Mouse (Mus musculus): ENCODE measurements at regions not wholly inside any gene's neighbourhood (a gene's known extent, or its start where the extent isn't known, plus 50 kb on each side); places are given as distances from the start of the nearest gene placed in this dataset.
"Not testable (repeated sequence)": the region's sequence is repeated elsewhere in the genome, so short reads cannot be mapped to it uniquely, and the experiment has no call there.

- not testable (repeated sequence) for H3K36me3 ChIP-seq (replicated peaks); H3K4me1 ChIP-seq; ATAC-seq (ENCODE audit: low FRiP score); H3K4me3 ChIP-seq (replicated peaks); H3K9me3 ChIP-seq; H3K27ac ChIP-seq; H3K4me2 ChIP-seq; H3K27me3 ChIP-seq; H3K9ac ChIP-seq
- 96% methylated on average over 4 of the region's 4 CpGs for WGBS
Observed at GRCm38 (mm10) chr2:53479051-53479450, 287.5 kb downstream of the Arl6ip6 start.

- ATAC-seq (ENCODE audit: low FRiP score), result no peak; the same call in 1 of the 2 replicates
- Histone ChIP-seq H3K36me3 (replicated peaks) (no peaks in the 10 kb centered on the region), H3K9ac (no peak overlapping the region), H3K27ac (no peak overlapping the region), H3K4me2 (no peak overlapping the region), H3K9me3 (no peaks in the 10 kb centered on the region), H3K4me1 (no peaks in the 10 kb centered on the region), H3K4me3 (replicated peaks) (no peak overlapping the region), H3K27me3 (no peaks in the 10 kb centered on the region)
- WGBS, result 53% methylated on average over 1 of the region's 1 CpGs
Observed at GRCm38 (mm10) chr2:53488301-53488700, 296.8 kb downstream of the Arl6ip6 start.

- Histone ChIP-seq H3K36me3 (replicated peaks) (no peaks in the 10 kb centered on the region), H3K27ac (no peak overlapping the region), H3K4me2 (no peak overlapping the region), H3K27me3 (no peaks in the 10 kb centered on the region), H3K4me3 (replicated peaks) (no peak overlapping the region), H3K9ac (no peak overlapping the region), H3K4me1 (no peaks in the 10 kb centered on the region), H3K9me3 (no peaks in the 10 kb centered on the region)
- ATAC-seq (ENCODE audit: low FRiP score), result no peak
- WGBS, result 44% methylated on average over 4 of the region's 4 CpGs
Observed at GRCm38 (mm10) chr2:53490805-53491585, 299.5 kb downstream of the Arl6ip6 start.

- Histone ChIP-seq H3K9me3 (no peaks in the 10 kb centered on the region), H3K27ac (no peak overlapping the region), H3K4me1 (no peaks in the 10 kb centered on the region), H3K9ac (no peak overlapping the region), H3K36me3 (replicated peaks) (no peaks in the 10 kb centered on the region), H3K4me2 (no peak overlapping the region), H3K4me3 (replicated peaks) (no peak overlapping the region), H3K27me3 (no peaks in the 10 kb centered on the region)
- WGBS, result 78% methylated on average over 2 of the region's 2 CpGs
- ATAC-seq (ENCODE audit: low FRiP score), result no peak
Observed at GRCm38 (mm10) chr2:53492788-53493187, 301.3 kb downstream of the Arl6ip6 start.

- no peaks in the 10 kb centered on the region for H3K36me3 ChIP-seq (replicated peaks)
- peak overlapping the region; percentile 46 for H3K4me2 ChIP-seq
- H3K4me1 ChIP-seq, result peaks cover 6% of the 10 kb centered on the region
- no peaks in the 10 kb centered on the region for H3K27me3 ChIP-seq
- ATAC-seq (ENCODE audit: low FRiP score), result peak; percentile 65; the same call in 1 of the 2 replicates
- H3K4me3 ChIP-seq (replicated peaks), result peak overlapping the region; percentile 20; the same call in 1 of the 2 replicates
- no peaks in the 10 kb centered on the region for H3K9me3 ChIP-seq
- 0 out of 2 replicates have a peak overlapping the region, but pooled peaks have one; percentile 7 for H3K9ac ChIP-seq
- H3K27ac ChIP-seq, result no peak overlapping the region
- 28% methylated on average over 14 of the region's 14 CpGs for WGBS
Observed at GRCm38 (mm10) chr2:53501657-53502274, 310.2 kb downstream of the Arl6ip6 start.

- Histone ChIP-seq H3K27me3 (no peaks in the 10 kb centered on the region), H3K27ac (no peak overlapping the region), H3K4me1 (peaks cover 6% of the 10 kb centered on the region), H3K4me3 (replicated peaks) (no peak overlapping the region), H3K9ac (no peak overlapping the region), H3K4me2 (no peak overlapping the region), H3K36me3 (replicated peaks) (no peaks in the 10 kb centered on the region), H3K9me3 (no peaks in the 10 kb centered on the region)
- 41% methylated on average over 4 of the region's 4 CpGs for WGBS
- 0 out of 2 replicates have a peak, but pooled peaks have one; percentile 36 for ATAC-seq (ENCODE audit: low FRiP score)
Observed at GRCm38 (mm10) chr2:53502275-53502667, 310.7 kb downstream of the Arl6ip6 start.

- Histone ChIP-seq H3K9ac (no peak overlapping the region), H3K27ac (no peak overlapping the region), H3K4me2 (no peak overlapping the region), H3K4me3 (replicated peaks) (no peak overlapping the region), H3K9me3 (0 out of 2 replicates have a peak, but pooled peaks cover 2% of the 10 kb centered on the region), H3K4me1 (no peaks in the 10 kb centered on the region), H3K27me3 (no peaks in the 10 kb centered on the region), H3K36me3 (replicated peaks) (no peaks in the 10 kb centered on the region)
- ATAC-seq (ENCODE audit: low FRiP score), result no peak
- 94% methylated on average over 2 of the region's 2 CpGs for WGBS
Observed at GRCm38 (mm10) chr2:53542097-53542496, 350.6 kb downstream of the Arl6ip6 start.

GRCm38 (mm10) chr2:53574007-53574406 is 382.5 kb downstream of the Arl6ip6 start:
- Histone ChIP-seq H3K9me3 (no peaks in the 10 kb centered on the region), H3K27me3 (no peaks in the 10 kb centered on the region), H3K9ac (no peak overlapping the region), H3K27ac (no peak overlapping the region), H3K4me1 (no peaks in the 10 kb centered on the region), H3K4me2 (no peak overlapping the region), H3K4me3 (replicated peaks) (no peak overlapping the region), H3K36me3 (replicated peaks) (no peaks in the 10 kb centered on the region)
- whole genome bisulfite sequencing, result 64% methylated on average over 1 of the region's 1 CpGs
- ATAC-seq (ENCODE audit: low FRiP score), result no peak

GRCm38 (mm10) chr2:53605829-53606228 is 414.3 kb downstream of the Arl6ip6 start:
- ATAC-seq (ENCODE audit: low FRiP score), result no peak
- H3K9me3 ChIP-seq, result no peaks in the 10 kb centered on the region
- 85% methylated on average over 2 of the region's 2 CpGs for WGBS
- H3K27me3 ChIP-seq, result no peaks in the 10 kb centered on the region
- H3K36me3 ChIP-seq (replicated peaks), result no peaks in the 10 kb centered on the region
- no peak overlapping the region for H3K4me2 ChIP-seq
- H3K9ac ChIP-seq, result no peak overlapping the region
- H3K4me3 ChIP-seq (replicated peaks), result no peak overlapping the region
- no peak overlapping the region for H3K27ac ChIP-seq
- H3K4me1 ChIP-seq, result no peaks in the 10 kb centered on the region

- Histone ChIP-seq H3K9me3 (no peaks in the 10 kb centered on the region), H3K4me2 (no peak overlapping the region), H3K36me3 (replicated peaks) (no peaks in the 10 kb centered on the region), H3K4me3 (replicated peaks) (no peak overlapping the region), H3K4me1 (no peaks in the 10 kb centered on the region), H3K27me3 (no peaks in the 10 kb centered on the region), H3K27ac (no peak overlapping the region), H3K9ac (no peak overlapping the region)
- 83% methylated on average over 3 of the region's 3 CpGs for WGBS
- ATAC-seq (ENCODE audit: low FRiP score), result no peak
Observed at GRCm38 (mm10) chr2:53619681-53620080, 428.2 kb downstream of the Arl6ip6 start.

- H3K27ac ChIP-seq; H3K4me3 ChIP-seq (replicated peaks); H3K9ac ChIP-seq; H3K4me2 ChIP-seq; H3K27me3 ChIP-seq; H3K9me3 ChIP-seq; H3K4me1 ChIP-seq; H3K36me3 ChIP-seq (replicated peaks); ATAC-seq (ENCODE audit: low FRiP score): not testable (repeated sequence)
- WGBS, result 72% methylated on average over 19 of the region's 19 CpGs
Observed at GRCm38 (mm10) chr2:53632816-53633474, 441.4 kb downstream of the Arl6ip6 start.

- no peaks in the 10 kb centered on the region for H3K36me3 ChIP-seq (replicated peaks)
- no peak overlapping the region for H3K27ac ChIP-seq
- H3K9me3 ChIP-seq, result no peaks in the 10 kb centered on the region
- no peaks in the 10 kb centered on the region for H3K4me1 ChIP-seq
- H3K4me3 ChIP-seq (replicated peaks), result no peak overlapping the region
- no peak for ATAC-seq (ENCODE audit: low FRiP score)
- 76% methylated on average over 6 of the region's 6 CpGs for WGBS
- no peaks in the 10 kb centered on the region for H3K27me3 ChIP-seq
- H3K9ac ChIP-seq, result no peak overlapping the region
- no peak overlapping the region for H3K4me2 ChIP-seq
Observed at GRCm38 (mm10) chr2:53668599-53669372, 416.6 kb downstream of the Rprm start.

All from forebrain, embryonic 12.5 days (tissue).